Mouse (Mus musculus): ENCODE results near the gene Ykt6. TPM values are rescaled to one million over a fixed set of nuclear protein-coding genes. Genes with fewer than 3 reads are reported as not detected.
"Not testable (repeated sequence)": the region's sequence is repeated elsewhere in the genome, so short reads cannot be mapped to it uniquely, and the experiment has no call there.

Gene Ykt6
- polyA plus RNA-seq, 1 experiment from 2014 or later = 33.1 TPM

- no peaks in the 10 kb centered on the region for H3K36me3 ChIP-seq (ENCODE audit: control insufficient read depth, insufficient read depth, low read length)
- H3K27me3 ChIP-seq (replicated peaks; ENCODE audit: control insufficient read depth, insufficient read depth, low read length) = peaks cover 5% of the 10 kb centered on the region; the same call in 1 of the 2 replicates
- H3K9ac ChIP-seq (ENCODE audit: low read depth, low read length) = no peak overlapping the region
- no peak overlapping the region for H3K4me2 ChIP-seq (ENCODE audit: low read depth, low read length)
- ATAC-seq (ENCODE audit: low read depth) (no peak), DNase-seq (ENCODE audit: low spot score) (no peak)
- WGBS = 80% methylated on average over 8 of the region's 9 CpGs
- H3K9me3 ChIP-seq (ENCODE audit: control insufficient read depth, low read length) = no peaks in the 10 kb centered on the region
- H3K4me1 ChIP-seq (ENCODE audit: control insufficient read depth, insufficient read depth, low read length) = peaks cover 16% of the 10 kb centered on the region
- no peak overlapping the region for H3K4me3 ChIP-seq (ENCODE audit: low read depth, low read length)
- H3K27ac ChIP-seq (replicated peaks; ENCODE audit: low read depth, low read length) = no peak overlapping the region
Observed at GRCm38 (mm10) chr11:6001981-6002649, 46.6 kb downstream of the Ykt6 start.

- H3K4me1 ChIP-seq (ENCODE audit: control insufficient read depth, insufficient read depth, low read length) = peaks cover 16% of the 10 kb centered on the region
- peaks cover 5% of the 10 kb centered on the region; the same call in 1 of the 2 replicates for H3K27me3 ChIP-seq (replicated peaks; ENCODE audit: control insufficient read depth, insufficient read depth, low read length)
- WGBS = 38% methylated on average over 2 of the region's 2 CpGs
- H3K9me3 ChIP-seq (ENCODE audit: control insufficient read depth, low read length) = no peaks in the 10 kb centered on the region
- ATAC-seq (ENCODE audit: low read depth) (no peak), DNase-seq (ENCODE audit: low spot score) (no peak)
- H3K27ac ChIP-seq (replicated peaks; ENCODE audit: low read depth, low read length) = no peak overlapping the region
- H3K4me3 ChIP-seq (ENCODE audit: low read depth, low read length) = no peak overlapping the region
- H3K9ac ChIP-seq (ENCODE audit: low read depth, low read length) = no peak overlapping the region
- no peaks in the 10 kb centered on the region for H3K36me3 ChIP-seq (ENCODE audit: control insufficient read depth, insufficient read depth, low read length)
- H3K4me2 ChIP-seq (ENCODE audit: low read depth, low read length) = no peak overlapping the region
Observed at GRCm38 (mm10) chr11:6003046-6003639, 47.6 kb downstream of the Ykt6 start.

- not testable (repeated sequence) for H3K4me1 ChIP-seq (ENCODE audit: control insufficient read depth, insufficient read depth, low read length); H3K27ac ChIP-seq (replicated peaks; ENCODE audit: low read depth, low read length); H3K36me3 ChIP-seq (ENCODE audit: control insufficient read depth, insufficient read depth, low read length); ATAC-seq (ENCODE audit: low read depth); H3K27me3 ChIP-seq (replicated peaks; ENCODE audit: control insufficient read depth, insufficient read depth, low read length); H3K4me3 ChIP-seq (ENCODE audit: low read depth, low read length); H3K9ac ChIP-seq (ENCODE audit: low read depth, low read length); H3K4me2 ChIP-seq (ENCODE audit: low read depth, low read length); H3K9me3 ChIP-seq (ENCODE audit: control insufficient read depth, low read length); DNase-seq (ENCODE audit: low spot score)
- WGBS = 18% methylated on average over 1 of the region's 4 CpGs
Observed at GRCm38 (mm10) chr11:6005374-6006043, 50.0 kb downstream of the Ykt6 start.

GRCm38 (mm10) chr11:6006351-6007009 is 51.0 kb downstream of the Ykt6 start:
- H3K27ac ChIP-seq (replicated peaks; ENCODE audit: low read depth, low read length); H3K9me3 ChIP-seq (ENCODE audit: control insufficient read depth, low read length); H3K4me1 ChIP-seq (ENCODE audit: control insufficient read depth, insufficient read depth, low read length); H3K27me3 ChIP-seq (replicated peaks; ENCODE audit: control insufficient read depth, insufficient read depth, low read length); DNase-seq (ENCODE audit: low spot score); ATAC-seq (ENCODE audit: low read depth); H3K36me3 ChIP-seq (ENCODE audit: control insufficient read depth, insufficient read depth, low read length): not testable (repeated sequence)
- H3K4me2 ChIP-seq (ENCODE audit: low read depth, low read length) = peak overlapping the region; percentile 56
- 0 out of 2 replicates have a peak overlapping the region, but pooled peaks have one; percentile 30 for H3K9ac ChIP-seq (ENCODE audit: low read depth, low read length)
- peak overlapping the region; percentile 37 for H3K4me3 ChIP-seq (ENCODE audit: low read depth, low read length)
- 1% methylated on average over 28 of the region's 44 CpGs for WGBS

GRCm38 (mm10) chr11:6007010-6007778 is 51.7 kb downstream of the Ykt6 start:
- H3K9ac ChIP-seq (ENCODE audit: low read depth, low read length) = peak overlapping the region; percentile 51

GRCm38 (mm10) chr11:6007779-6008128 is 52.3 kb downstream of the Ykt6 start:
- not testable (repeated sequence) for H3K27ac ChIP-seq (replicated peaks; ENCODE audit: low read depth, low read length); H3K27me3 ChIP-seq (replicated peaks; ENCODE audit: control insufficient read depth, insufficient read depth, low read length); H3K9ac ChIP-seq (ENCODE audit: low read depth, low read length); DNase-seq (ENCODE audit: low spot score); H3K9me3 ChIP-seq (ENCODE audit: control insufficient read depth, low read length); H3K4me1 ChIP-seq (ENCODE audit: control insufficient read depth, insufficient read depth, low read length); ATAC-seq (ENCODE audit: low read depth); H3K36me3 ChIP-seq (ENCODE audit: control insufficient read depth, insufficient read depth, low read length)
- H3K4me3 ChIP-seq (ENCODE audit: low read depth, low read length) = peak overlapping the region; percentile 26
- H3K4me2 ChIP-seq (ENCODE audit: low read depth, low read length) = peak overlapping the region; percentile 44; the same call in 1 of the 2 replicates
- WGBS = 19% methylated on average over 10 of the region's 13 CpGs

More at GRCm38 (mm10) chr11:6007010-6007778, 51.7 kb downstream of the Ykt6 start:
- peak overlapping the region; percentile 37 for H3K4me3 ChIP-seq (ENCODE audit: low read depth, low read length)
- DNase-seq (ENCODE audit: low spot score); H3K36me3 ChIP-seq (ENCODE audit: control insufficient read depth, insufficient read depth, low read length); H3K27me3 ChIP-seq (replicated peaks; ENCODE audit: control insufficient read depth, insufficient read depth, low read length); H3K27ac ChIP-seq (replicated peaks; ENCODE audit: low read depth, low read length); H3K9me3 ChIP-seq (ENCODE audit: control insufficient read depth, low read length); H3K4me1 ChIP-seq (ENCODE audit: control insufficient read depth, insufficient read depth, low read length): not testable (repeated sequence)
- peak; percentile 53; the same call in 1 of the 2 replicates for ATAC-seq (ENCODE audit: low read depth)
- WGBS = 10% methylated on average over 18 of the region's 49 CpGs
- peak overlapping the region; percentile 56 for H3K4me2 ChIP-seq (ENCODE audit: low read depth, low read length)

- H3K4me3 ChIP-seq (ENCODE audit: low read depth, low read length); H3K4me2 ChIP-seq (ENCODE audit: low read depth, low read length); H3K36me3 ChIP-seq (ENCODE audit: control insufficient read depth, insufficient read depth, low read length); H3K9ac ChIP-seq (ENCODE audit: low read depth, low read length); H3K27me3 ChIP-seq (replicated peaks; ENCODE audit: control insufficient read depth, insufficient read depth, low read length); ATAC-seq (ENCODE audit: low read depth); H3K4me1 ChIP-seq (ENCODE audit: control insufficient read depth, insufficient read depth, low read length); DNase-seq (ENCODE audit: low spot score); H3K9me3 ChIP-seq (ENCODE audit: control insufficient read depth, low read length); H3K27ac ChIP-seq (replicated peaks; ENCODE audit: low read depth, low read length): not testable (repeated sequence)
- no CpG with 5 or more reads among the region's 18 CpGs for WGBS
Observed at GRCm38 (mm10) chr11:6010751-6011482, 55.4 kb downstream of the Ykt6 start.

Data from embryonic facial prominence, embryonic 14.5 days (tissue).